Mouse (Mus musculus): Measurements from ENCODE around the gene Dcaf12. TPM values are rescaled to one million over a fixed set of nuclear protein-coding genes. Genes with fewer than 3 reads are reported as not detected.

Gene Dcaf12
- total RNA-seq, 2 experiments from 2014 or later: 38.5 to 46.0 TPM

GRCm38 (mm10) chr4:41310567-41311563 is 3.8 kb downstream of the Dcaf12 start:
- DNase-seq: no peak

- no peak for DNase-seq
Observed at GRCm38 (mm10) chr4:41307406-41307805, 7.3 kb downstream of the Dcaf12 start.

GRCm38 (mm10) chr4:41304302-41304701 is 10.4 kb downstream of the Dcaf12 start:
- no peak for DNase-seq

- no peak for DNase-seq
Observed at GRCm38 (mm10) chr4:41303671-41304070, 11.0 kb downstream of the Dcaf12 start.

- no peak for DNase-seq
Observed at GRCm38 (mm10) chr4:41298976-41299375, 15.7 kb downstream of the Dcaf12 start.

GRCm38 (mm10) chr4:41295960-41296359 is 18.7 kb downstream of the Dcaf12 start:
- no peak for DNase-seq

GRCm38 (mm10) chr4:41295507-41295906 is 19.2 kb downstream of the Dcaf12 start:
- DNase-seq: no peak

- DNase-seq: no peak
Observed at GRCm38 (mm10) chr4:41293907-41294306, 20.8 kb downstream of the Dcaf12 start.

- no peak for DNase-seq
Observed at GRCm38 (mm10) chr4:41289802-41290201, 24.9 kb downstream of the Dcaf12 start.

GRCm38 (mm10) chr4:41286420-41286819 is 28.3 kb downstream of the Dcaf12 start:
- peak; percentile 43 for DNase-seq

GRCm38 (mm10) chr4:41284087-41284486 is 30.6 kb downstream of the Dcaf12 start:
- no peak for DNase-seq

- no peak for DNase-seq
Observed at GRCm38 (mm10) chr4:41275927-41276326, 38.8 kb downstream of the Dcaf12 start.

- peak; percentile 95 for DNase-seq
Observed at GRCm38 (mm10) chr4:41274980-41275850, 39.5 kb downstream of the Dcaf12 start, which contains the start of gene Ubap2. Gene Ubap2, minus strand, starts transcription at chr4:41275144.

- DNase-seq: peak; percentile 47
Observed at GRCm38 (mm10) chr4:41274377-41274979, 40.2 kb downstream of the Dcaf12 start.

GRCm38 (mm10) chr4:41268133-41268532 is 46.6 kb downstream of the Dcaf12 start:
- no peak for DNase-seq

- DNase-seq: no peak
Observed at GRCm38 (mm10) chr4:41266350-41266749, 48.3 kb downstream of the Dcaf12 start.

- no peak for DNase-seq
Observed at GRCm38 (mm10) chr4:41260691-41261090, 54.0 kb downstream of the Dcaf12 start.

- no peak for DNase-seq
Observed at GRCm38 (mm10) chr4:41259019-41259418, 55.7 kb downstream of the Dcaf12 start.

GRCm38 (mm10) chr4:41257752-41258151 is 56.9 kb downstream of the Dcaf12 start:
- DNase-seq: no peak

GRCm38 (mm10) chr4:41255564-41256210 is 59.0 kb downstream of the Dcaf12 start:
- peak; percentile 15 for DNase-seq

- no peak for DNase-seq
Observed at GRCm38 (mm10) chr4:41253756-41254155, 60.9 kb downstream of the Dcaf12 start.

GRCm38 (mm10) chr4:41245408-41245807 is 69.3 kb downstream of the Dcaf12 start:
- DNase-seq: no peak

Measured in heart, postnatal 4 days (tissue).